Mouse (Mus musculus) neural tube, embryonic 12.5 days (tissue): Measurements from ENCODE around the gene Pgbd5. TPM values are rescaled to one million over a fixed set of nuclear protein-coding genes. Genes with fewer than 3 reads are reported as not detected.

Source experiments
- ATAC-seq: fragments of 200-750 bp; cut with Nextera tagmentation; 2 replicates; pipeline ENCODE4 v1.8.0; 2017; ENCODE audit warnings: low read depth, mild to moderate bottlenecking, moderate TSS enrichment, moderate library complexity; ENCODE audit not compliant: low FRiP score
- H3K27ac ChIP-seq: fragments of 300-500 bp; sonication (generic); 2 replicates; pipeline ENCODE4 v1.5.1; 2016
- H3K27me3 ChIP-seq: fragments of 300-500 bp; sonication (generic); replicated peaks from 2 replicates; pipeline ENCODE4 v1.6.1; 2016; ENCODE audit warnings: mild to moderate bottlenecking
- H3K36me3 ChIP-seq: fragments of 300-500 bp; sonication (generic); 2 replicates; pipeline ENCODE4 v1.6.1; 2016; ENCODE audit warnings: mild to moderate bottlenecking
- H3K4me1 ChIP-seq: fragments of 300-500 bp; sonication (generic); 2 replicates; pipeline ENCODE4 v1.6.1; 2016
- H3K4me2 ChIP-seq: fragments of 300-500 bp; sonication (generic); replicated peaks from 2 replicates; pipeline ENCODE4 v1.6.1; 2016; ENCODE audit warnings: mild to moderate bottlenecking
- H3K4me3 ChIP-seq: fragments of 300-500 bp; sonication (generic); 2 replicates; pipeline ENCODE4 v1.5.1; 2016
- H3K9ac ChIP-seq: fragments of 300-500 bp; sonication (generic); 2 replicates; pipeline ENCODE4 v1.6.1; 2016; ENCODE audit warnings: mild to moderate bottlenecking
- H3K9me3 ChIP-seq: fragments of 300-500 bp; sonication (generic); 2 replicates; pipeline ENCODE4 v1.6.1; 2016; ENCODE audit warnings: mild to moderate bottlenecking
- WGBS: fragments of 180-500 bp; shearing (Covaris S2); methylation state at CpG from one replicate; pipeline ENCODE4 v1.1.7; 2016; 5-methylcytosine and 5-hydroxymethylcytosine counted together
- polyA plus RNA-seq: library from polyadenylated mRNA; unstranded; fragments of >200 nt; fragmentation: Nextera tagmentation; extraction: Ambion mirVana; gene quantifications from 2 replicates; pipeline ENCODE4 v1.2.1, GENCODE M21; 2016

The Pgbd5 gene
- polyA plus RNA-seq, 1 experiment from 2014 or later: 8.5 TPM

DNA sequence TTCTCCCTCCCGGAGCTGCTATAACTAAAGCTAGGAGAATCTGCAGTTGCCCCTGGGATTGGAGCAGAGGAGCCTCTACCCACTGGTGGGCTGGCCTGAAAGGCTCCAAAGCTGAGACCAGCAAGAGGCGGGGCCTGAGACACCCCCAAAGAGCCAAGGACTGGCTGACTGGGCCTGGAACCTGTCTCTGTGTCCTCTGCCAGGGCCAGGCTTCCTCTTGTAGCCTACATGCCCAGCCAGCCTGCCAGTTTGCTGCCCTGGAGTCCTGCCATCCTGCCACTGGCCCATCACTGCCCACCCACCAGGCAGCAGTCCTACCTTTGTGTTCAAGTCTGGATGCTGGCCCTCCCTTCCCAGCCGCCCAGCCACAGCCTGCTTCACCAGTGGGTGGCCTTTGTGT, 109.0 kb downstream of the Pgbd5 start:
- Histone ChIP-seq H3K27me3 (no peaks in the 10 kb centered on the region), H3K27ac (no peak overlapping the region), H3K4me3 (no peak overlapping the region), H3K36me3 (peaks cover 67% of the 10 kb centered on the region), H3K9me3 (no peaks in the 10 kb centered on the region), H3K9ac (0 out of 2 replicates have a peak overlapping the region, but pooled peaks have one; percentile 23), H3K4me1 (peaks cover 16% of the 10 kb centered on the region; the same call in 1 of the 2 replicates), H3K4me2 (no peak overlapping the region)
- 71% methylated on average over 2 of the region's 3 CpGs for WGBS
- no peak; the same call in 1 of the 2 replicates for ATAC-seq

DNA sequence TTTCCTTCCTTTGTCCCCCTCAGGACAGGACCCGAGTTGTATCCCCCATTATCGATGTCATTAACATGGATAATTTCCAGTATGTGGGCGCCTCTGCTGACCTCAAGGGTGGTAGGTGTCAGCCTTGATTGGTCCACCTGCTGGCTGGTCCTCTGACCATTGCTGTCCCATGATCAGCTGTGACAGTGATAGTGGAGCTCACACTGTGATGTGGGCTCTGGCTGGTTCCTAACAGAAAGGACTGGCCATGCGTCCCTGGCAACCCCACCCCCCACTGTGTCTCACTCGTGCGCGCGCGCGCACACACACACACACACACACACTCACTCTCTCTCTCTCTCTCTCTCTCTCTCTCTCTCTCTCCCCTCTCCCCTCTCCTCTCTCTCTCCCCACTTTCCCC, 109.8 kb downstream of the Pgbd5 start:
- H3K4me3 ChIP-seq: no peak overlapping the region
- H3K27ac ChIP-seq: no peak overlapping the region
- no peaks in the 10 kb centered on the region for H3K9me3 ChIP-seq
- H3K27me3 ChIP-seq: no peaks in the 10 kb centered on the region
- ATAC-seq: peak; percentile 53; the same call in 1 of the 2 replicates
- peaks cover 67% of the 10 kb centered on the region for H3K36me3 ChIP-seq
- H3K9ac ChIP-seq: no peak overlapping the region
- H3K4me1 ChIP-seq: peaks cover 16% of the 10 kb centered on the region; the same call in 1 of the 2 replicates
- 71% methylated on average over 10 of the region's 10 CpGs for WGBS
- H3K4me2 ChIP-seq: no peak overlapping the region

- WGBS: 94% methylated on average over 7 of the region's 7 CpGs
Measured at GRCm38 (mm10) chr8:124328259-124328658, 111.2 kb downstream of the Pgbd5 start.

DNA sequence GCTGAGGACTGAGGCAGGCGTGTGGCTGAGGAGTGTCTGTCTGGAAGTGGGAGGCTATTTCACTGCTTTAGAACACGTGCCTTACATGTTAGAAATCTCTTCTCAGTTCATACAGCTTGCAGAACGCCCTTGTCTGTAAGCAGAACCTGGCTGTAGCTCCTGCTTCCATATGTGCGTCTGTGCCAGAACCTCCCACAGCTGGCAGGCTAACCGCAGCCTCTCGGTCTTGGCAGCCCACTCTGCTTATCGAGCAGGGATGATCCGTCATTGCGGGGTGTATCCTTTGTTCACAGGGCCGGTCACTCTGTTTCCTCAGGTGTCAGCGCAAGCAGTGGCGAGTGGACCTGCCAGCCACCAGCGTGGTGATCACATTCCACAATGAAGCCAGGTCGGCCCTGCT, 116.1 kb downstream of the Pgbd5 start:
- H3K36me3 ChIP-seq: peaks cover 47% of the 10 kb centered on the region
- H3K9me3 ChIP-seq: no peaks in the 10 kb centered on the region
- H3K4me1 ChIP-seq: peaks cover 19% of the 10 kb centered on the region
- no peak overlapping the region for H3K4me3 ChIP-seq
- 91% methylated on average over 14 of the region's 14 CpGs for WGBS
- H3K27me3 ChIP-seq: no peaks in the 10 kb centered on the region
- H3K9ac ChIP-seq: no peak overlapping the region
- H3K4me2 ChIP-seq: no peak overlapping the region
- no peak overlapping the region for H3K27ac ChIP-seq
- no peak for ATAC-seq

More at GRCm38 (mm10) chr8:124328259-124328658, 111.2 kb downstream of the Pgbd5 start:
- H3K36me3 ChIP-seq: peaks cover 70% of the 10 kb centered on the region
- H3K4me1 ChIP-seq: peaks cover 16% of the 10 kb centered on the region; the same call in 1 of the 2 replicates
- no peaks in the 10 kb centered on the region for H3K27me3 ChIP-seq
- H3K9ac ChIP-seq: no peak overlapping the region
- no peak for ATAC-seq
- H3K9me3 ChIP-seq: no peaks in the 10 kb centered on the region
- H3K4me3 ChIP-seq: no peak overlapping the region
- no peak overlapping the region for H3K4me2 ChIP-seq
- H3K27ac ChIP-seq: no peak overlapping the region

DNA sequence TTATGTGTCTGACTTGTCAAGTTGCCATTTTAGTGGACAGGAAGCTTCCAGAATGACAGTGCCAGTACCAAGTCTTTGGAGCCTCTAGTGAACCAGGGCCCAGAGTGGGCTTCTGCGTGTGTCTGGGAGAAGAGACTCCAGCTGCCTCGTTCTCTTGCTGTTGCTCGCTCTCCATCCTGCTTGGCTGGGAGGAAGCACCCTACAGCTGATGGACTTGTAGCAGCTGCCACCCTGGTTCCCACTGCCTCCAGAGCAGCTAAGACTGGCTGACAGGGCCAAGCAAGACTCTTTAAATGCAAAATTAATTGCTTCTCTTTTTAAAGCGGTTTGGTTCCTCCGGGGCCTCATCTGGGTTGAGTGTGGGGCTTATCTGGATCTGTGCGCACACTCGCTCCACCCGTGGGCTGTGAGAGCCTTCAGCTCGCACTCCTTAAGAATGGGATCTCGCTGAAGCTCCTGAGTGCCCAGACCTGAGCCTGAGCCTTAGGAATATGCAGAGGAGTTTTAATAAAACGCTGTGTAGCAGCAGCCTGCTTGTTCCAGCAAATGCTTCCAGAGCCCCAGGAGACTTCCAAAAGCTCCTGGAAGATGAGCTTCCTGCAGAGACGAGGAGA, 118.1 kb downstream of the Pgbd5 start:
- H3K4me2 ChIP-seq: 0 out of 2 replicates have a peak overlapping the region, but pooled peaks have one; percentile 7
- no peak overlapping the region; the same call in 1 of the 2 replicates for H3K27ac ChIP-seq
- H3K36me3 ChIP-seq: peaks cover 32% of the 10 kb centered on the region
- H3K4me3 ChIP-seq: no peak overlapping the region
- peaks cover 29% of the 10 kb centered on the region for H3K4me1 ChIP-seq
- ATAC-seq: no peak
- 57% methylated on average over 12 of the region's 12 CpGs for WGBS
- no peak overlapping the region for H3K9ac ChIP-seq
- H3K9me3 ChIP-seq: no peaks in the 10 kb centered on the region
- H3K27me3 ChIP-seq: no peaks in the 10 kb centered on the region

DNA sequence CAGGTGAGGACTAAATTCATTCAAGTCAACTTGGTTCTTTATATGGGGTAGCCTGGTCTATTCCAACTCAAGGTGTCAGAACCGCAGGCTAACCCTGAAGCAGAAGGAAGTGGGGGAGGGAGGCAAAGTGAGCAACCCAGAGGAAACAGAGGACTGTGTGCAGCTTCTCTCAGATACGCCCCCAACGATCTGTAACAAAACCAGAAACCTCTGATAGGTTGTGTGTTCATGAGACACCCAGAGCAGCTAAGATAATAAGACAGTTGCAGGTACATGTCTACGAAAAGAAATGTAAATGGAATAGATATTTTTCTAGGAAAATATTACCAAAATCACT, 120.2 kb downstream of the Pgbd5 start:
- 96% methylated on average over 4 of the region's 4 CpGs for WGBS
- H3K4me1 ChIP-seq: peaks cover 40% of the 10 kb centered on the region
- no peak for ATAC-seq

More for the DNA sequence above, 120.2 kb downstream of the Pgbd5 start:
- no peak overlapping the region for H3K9ac ChIP-seq
- no peak overlapping the region for H3K27ac ChIP-seq
- H3K27me3 ChIP-seq: no peaks in the 10 kb centered on the region
- no peak overlapping the region for H3K4me2 ChIP-seq
- no peaks in the 10 kb centered on the region for H3K9me3 ChIP-seq
- H3K4me3 ChIP-seq: no peak overlapping the region
- H3K36me3 ChIP-seq: peaks cover 14% of the 10 kb centered on the region

Other genes starting within 250 kb of the Pgbd5 start
- gene Galnt2, start 208.3 kb downstream of the Pgbd5 start, polyA plus RNA-seq: 91.1 and 93.8 TPM in 2 replicates
- 40.3 and 41.0 TPM in 2 replicates for gene Cog2, start 81.1 kb upstream of the Pgbd5 start, polyA plus RNA-seq
- 0.10 and 0.29 TPM in 2 replicates for gene Agt, start 130.0 kb upstream of the Pgbd5 start, polyA plus RNA-seq
- gene Capn9, start 136.5 kb upstream of the Pgbd5 start, polyA plus RNA-seq: 0.17 TPM in 1 of 2 replicates, not detected in the other
- gene 2310022B05Rik, start 223.7 kb upstream of the Pgbd5 start, polyA plus RNA-seq: 26.8 and 27.4 TPM in 2 replicates